In the genomic region with DNA sequence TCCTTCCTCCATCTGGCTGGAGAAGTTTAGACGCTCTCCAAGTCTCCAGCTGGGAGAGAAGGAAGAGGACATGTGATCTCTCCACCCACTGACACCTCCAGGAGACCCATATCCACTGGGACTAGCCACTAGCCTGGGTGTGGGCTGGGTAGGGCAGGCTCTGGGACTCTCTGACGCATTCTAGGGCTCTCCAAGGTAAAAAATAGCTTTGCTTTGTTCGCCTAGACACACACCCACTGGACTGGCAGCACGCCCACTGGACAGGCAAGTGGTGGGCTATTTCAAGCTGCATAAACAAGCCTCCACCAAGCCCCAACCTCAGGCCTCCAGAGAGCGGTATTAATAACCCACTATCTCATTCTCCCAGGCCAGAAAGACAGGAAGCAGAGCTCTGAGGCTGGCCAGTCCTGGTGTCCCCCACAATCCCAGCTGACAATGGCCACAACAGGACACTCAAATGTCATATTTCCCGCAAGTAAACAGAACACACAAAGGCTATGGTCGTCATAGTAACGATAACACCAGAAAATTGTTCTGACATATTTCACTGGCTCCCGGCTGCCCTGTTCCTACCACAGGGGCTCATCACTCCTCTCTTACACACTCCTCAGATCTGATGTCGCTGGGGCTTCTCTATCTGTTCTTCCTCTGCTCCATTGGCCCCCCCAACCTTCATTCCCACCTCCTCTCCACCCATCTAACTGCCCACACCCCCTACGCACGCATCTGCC, we compare ENCODE assay signal across 7 mouse cellular contexts. TPM values are rescaled to one million over a fixed set of nuclear protein-coding genes. Genes with fewer than 3 reads are reported as not detected.
DNase-seq lines count a peak whose midpoint lies in the region.

No protein-coding gene starts in this region.

- peak; percentile 12 to 49 for DNase-seq in urinary bladder, postnatal 36 days (ENCODE audit: low spot score in 2 of 2)
- DNase-seq in urinary bladder, postnatal 25 days (ENCODE audit: low spot score) = no peak
- DNase-seq in gastrocnemius, postnatal 10 days = peak; percentile 83
- DNase-seq in kidney, adult 11 months = peak; percentile 74
- DNase-seq in liver = peak; percentile 26
- DNase-seq in right cerebral cortex, adult 18-20 months = peak; percentile 82
- no peak for DNase-seq in thymus, postnatal 25 days

RNA-seq across cellular contexts. Expression of gene Ssu2, which starts 14.3 kb away (rescaled TPM):
- 1 to 10 TPM; 2.3 TPM for total RNA-seq in gastrocnemius, postnatal 10 days (2021)

RNA-seq across cellular contexts. Expression of gene Cav3, which starts 57.2 kb away (rescaled TPM):
- 100 to 1,000 TPM; 162 to 173 TPM for total RNA-seq in gastrocnemius, postnatal 10 days (2021)

Comparison
In these comparisons a context has a peak if more than half of its experiments do, and no peak if none do; other contexts are left out.
1. DNase-seq: peak in urinary bladder, postnatal 36 days (2 of 2), gastrocnemius, postnatal 10 days (single experiment), kidney, adult 11 months (single experiment), liver (single experiment) and right cerebral cortex, adult 18-20 months (single experiment); none in urinary bladder, postnatal 25 days (single experiment) and thymus, postnatal 25 days (single experiment).